Mouse (Mus musculus): ENCODE measurements around the gene Vstm5.

DNA sequence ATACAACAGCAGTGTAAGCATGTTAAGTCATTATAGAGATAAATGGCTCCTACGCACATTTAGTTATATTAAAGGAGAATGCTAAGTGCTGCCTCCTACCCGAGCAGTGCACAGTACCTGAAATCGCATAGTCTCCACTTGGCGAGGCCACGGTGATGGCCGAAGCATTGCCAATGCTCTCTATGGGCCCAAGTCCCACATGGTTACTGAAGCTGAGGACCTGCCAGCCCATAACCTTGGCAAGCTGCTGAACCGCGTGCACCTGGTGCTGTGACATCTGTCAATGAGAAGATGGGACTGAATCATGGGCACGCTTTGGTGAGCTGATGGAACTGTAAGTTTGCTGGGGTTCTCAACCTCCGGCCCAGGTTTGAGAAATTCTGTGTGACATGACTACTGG, 24.6 kb downstream of the Vstm5 start:
- TF ChIP-seq CTCF (IDR thresholded peaks at IDR 0.05; ENCODE audit: low read depth) (no peak), EP300 (optimal IDR thresholded peaks at IDR 0.05) (no peak)

Measured in stomach, postnatal 0 days (tissue).